Mouse (Mus musculus): ENCODE data around the gene Src. TPM values are rescaled to one million over a fixed set of nuclear protein-coding genes. Genes with fewer than 3 reads are reported as not detected.
A peak's percentile ranks its signal among the peaks of the same experiment; 100 is the strongest.

Src gene
- polyA plus RNA-seq, 1 experiment from 2014 or later, result 39.1 TPM

GRCm38 (mm10) chr2:157395371-157395770 is 22.9 kb upstream of the Src start:
- Histone ChIP-seq H3K27me3 (no peaks in the 10 kb centered on the region), H3K36me3 (peaks cover 48% of the 10 kb centered on the region), H3K4me1 (replicated peaks) (peaks cover 9% of the 10 kb centered on the region; the same call in 1 of the 2 replicates), H3K9ac (replicated peaks) (no peak overlapping the region), H3K9me3 (no peaks in the 10 kb centered on the region), H3K27ac (no peak overlapping the region), H3K4me2 (replicated peaks) (no peak overlapping the region), H3K4me3 (replicated peaks) (no peak overlapping the region)
- 77% methylated on average over 5 of the region's 5 CpGs for WGBS
- no peak for ATAC-seq

GRCm38 (mm10) chr2:157395960-157396359 is 22.3 kb upstream of the Src start:
- H3K4me1 ChIP-seq (replicated peaks), result peaks cover 9% of the 10 kb centered on the region; the same call in 1 of the 2 replicates
- H3K27me3 ChIP-seq, result no peaks in the 10 kb centered on the region
- 59% methylated on average over 13 of the region's 13 CpGs for WGBS
- no peak overlapping the region for H3K4me2 ChIP-seq (replicated peaks)
- H3K9me3 ChIP-seq, result no peaks in the 10 kb centered on the region
- peak overlapping the region; percentile 59 for H3K27ac ChIP-seq
- H3K9ac ChIP-seq (replicated peaks), result no peak overlapping the region
- H3K4me3 ChIP-seq (replicated peaks), result no peak overlapping the region
- ATAC-seq, result no peak
- peaks cover 48% of the 10 kb centered on the region for H3K36me3 ChIP-seq

GRCm38 (mm10) chr2:157397376-157397775 is 20.9 kb upstream of the Src start:
- no peak overlapping the region for H3K9ac ChIP-seq (replicated peaks)
- no peaks in the 10 kb centered on the region for H3K9me3 ChIP-seq
- peaks cover 48% of the 10 kb centered on the region for H3K36me3 ChIP-seq
- 95% methylated on average over 4 of the region's 4 CpGs for WGBS
- no peak overlapping the region for H3K27ac ChIP-seq
- no peak overlapping the region for H3K4me3 ChIP-seq (replicated peaks)
- no peak overlapping the region for H3K4me2 ChIP-seq (replicated peaks)
- H3K27me3 ChIP-seq, result no peaks in the 10 kb centered on the region
- peaks cover 9% of the 10 kb centered on the region; the same call in 1 of the 2 replicates for H3K4me1 ChIP-seq (replicated peaks)
- ATAC-seq, result 0 out of 2 replicates have a peak, but pooled peaks have one; percentile 11

GRCm38 (mm10) chr2:157398539-157398938 is 19.7 kb upstream of the Src start:
- Histone ChIP-seq H3K9me3 (no peaks in the 10 kb centered on the region), H3K36me3 (peaks cover 40% of the 10 kb centered on the region), H3K4me2 (replicated peaks) (no peak overlapping the region), H3K4me3 (replicated peaks) (no peak overlapping the region), H3K27ac (no peak overlapping the region), H3K4me1 (replicated peaks) (peaks cover 9% of the 10 kb centered on the region; the same call in 1 of the 2 replicates), H3K9ac (replicated peaks) (no peak overlapping the region), H3K27me3 (no peaks in the 10 kb centered on the region)
- 98% methylated on average over 4 of the region's 4 CpGs for WGBS
- no peak for ATAC-seq

- H3K9ac ChIP-seq (replicated peaks), result no peak overlapping the region
- no peaks in the 10 kb centered on the region for H3K9me3 ChIP-seq
- H3K4me1 ChIP-seq (replicated peaks), result peaks cover 9% of the 10 kb centered on the region; the same call in 1 of the 2 replicates
- H3K4me2 ChIP-seq (replicated peaks), result no peak overlapping the region
- H3K27me3 ChIP-seq, result no peaks in the 10 kb centered on the region
- H3K4me3 ChIP-seq (replicated peaks), result no peak overlapping the region
- peaks cover 37% of the 10 kb centered on the region for H3K36me3 ChIP-seq
- 90% methylated on average over 10 of the region's 10 CpGs for WGBS
- ATAC-seq, result no peak
- no peak overlapping the region for H3K27ac ChIP-seq
Measured at GRCm38 (mm10) chr2:157399797-157400196, 18.4 kb upstream of the Src start.

- Histone ChIP-seq H3K9ac (replicated peaks) (no peak overlapping the region), H3K27ac (no peak overlapping the region), H3K4me2 (replicated peaks) (no peak overlapping the region), H3K36me3 (peaks cover 33% of the 10 kb centered on the region), H3K4me1 (replicated peaks) (peaks cover 9% of the 10 kb centered on the region; the same call in 1 of the 2 replicates), H3K9me3 (no peaks in the 10 kb centered on the region), H3K27me3 (no peaks in the 10 kb centered on the region), H3K4me3 (replicated peaks) (no peak overlapping the region)
- 93% methylated on average over 6 of the region's 6 CpGs for WGBS
- no peak for ATAC-seq
Measured at GRCm38 (mm10) chr2:157400491-157400890, 17.8 kb upstream of the Src start.

- Histone ChIP-seq H3K9me3 (no peaks in the 10 kb centered on the region), H3K4me3 (replicated peaks) (no peak overlapping the region), H3K9ac (replicated peaks) (no peak overlapping the region), H3K4me1 (replicated peaks) (peaks cover 4% of the 10 kb centered on the region; the same call in 1 of the 2 replicates), H3K4me2 (replicated peaks) (no peak overlapping the region), H3K27me3 (no peaks in the 10 kb centered on the region), H3K27ac (no peak overlapping the region), H3K36me3 (peaks cover 26% of the 10 kb centered on the region)
- no peak for ATAC-seq
- WGBS, result 94% methylated on average over 2 of the region's 2 CpGs
Measured at GRCm38 (mm10) chr2:157401261-157401660, 17.0 kb upstream of the Src start.

GRCm38 (mm10) chr2:157407596-157407995 is 10.6 kb upstream of the Src start:
- Histone ChIP-seq H3K4me1 (replicated peaks) (peaks cover 11% of the 10 kb centered on the region), H3K4me2 (replicated peaks) (no peak overlapping the region), H3K9ac (replicated peaks) (no peak overlapping the region), H3K9me3 (no peaks in the 10 kb centered on the region), H3K36me3 (0 out of 2 replicates have a peak, but pooled peaks cover 3% of the 10 kb centered on the region), H3K4me3 (replicated peaks) (no peak overlapping the region), H3K27me3 (no peaks in the 10 kb centered on the region), H3K27ac (no peak overlapping the region)
- 92% methylated on average over 7 of the region's 7 CpGs for WGBS
- ATAC-seq, result no peak

- WGBS, result 69% methylated on average over 12 of the region's 12 CpGs
Measured at GRCm38 (mm10) chr2:157409793-157410533, 8.3 kb upstream of the Src start.

GRCm38 (mm10) chr2:157411151-157411693 is 7.0 kb upstream of the Src start:
- no peaks in the 10 kb centered on the region for H3K9me3 ChIP-seq
- H3K9ac ChIP-seq (replicated peaks), result no peak overlapping the region
- H3K4me2 ChIP-seq (replicated peaks), result no peak overlapping the region
- H3K4me1 ChIP-seq (replicated peaks), result peaks cover 11% of the 10 kb centered on the region
- H3K27ac ChIP-seq, result no peak overlapping the region
- H3K4me3 ChIP-seq (replicated peaks), result no peak overlapping the region
- H3K36me3 ChIP-seq, result 0 out of 2 replicates have a peak, but pooled peaks cover 3% of the 10 kb centered on the region
- no peaks in the 10 kb centered on the region for H3K27me3 ChIP-seq
- ATAC-seq, result no peak
- WGBS, result 91% methylated on average over 6 of the region's 6 CpGs

More at GRCm38 (mm10) chr2:157409793-157410533, 8.3 kb upstream of the Src start:
- no peak overlapping the region for H3K9ac ChIP-seq (replicated peaks)
- H3K9me3 ChIP-seq, result no peaks in the 10 kb centered on the region
- 0 out of 2 replicates have a peak, but pooled peaks have one; percentile 27 for ATAC-seq
- no peaks in the 10 kb centered on the region for H3K27me3 ChIP-seq
- H3K36me3 ChIP-seq, result 0 out of 2 replicates have a peak, but pooled peaks cover 3% of the 10 kb centered on the region
- no peak overlapping the region for H3K4me2 ChIP-seq (replicated peaks)
- peaks cover 11% of the 10 kb centered on the region for H3K4me1 ChIP-seq (replicated peaks)
- H3K27ac ChIP-seq, result no peak overlapping the region
- no peak overlapping the region for H3K4me3 ChIP-seq (replicated peaks)

GRCm38 (mm10) chr2:157412497-157412896 is 5.7 kb upstream of the Src start:
- H3K4me2 ChIP-seq (replicated peaks), result no peak overlapping the region
- H3K4me1 ChIP-seq (replicated peaks), result peaks cover 16% of the 10 kb centered on the region
- no peaks in the 10 kb centered on the region for H3K27me3 ChIP-seq
- H3K9ac ChIP-seq (replicated peaks), result no peak overlapping the region
- no peak overlapping the region for H3K4me3 ChIP-seq (replicated peaks)
- no peak for ATAC-seq
- H3K9me3 ChIP-seq, result no peaks in the 10 kb centered on the region
- H3K27ac ChIP-seq, result no peak overlapping the region
- WGBS, result 89% methylated on average over 7 of the region's 7 CpGs
- no peaks in the 10 kb centered on the region for H3K36me3 ChIP-seq

GRCm38 (mm10) chr2:157417229-157417628 is 1.0 kb upstream of the Src start:
- H3K4me2 ChIP-seq (replicated peaks), result no peak overlapping the region
- WGBS, result 74% methylated on average over 6 of the region's 6 CpGs
- H3K36me3 ChIP-seq, result no peaks in the 10 kb centered on the region
- no peak overlapping the region for H3K4me3 ChIP-seq (replicated peaks)
- H3K9me3 ChIP-seq, result no peaks in the 10 kb centered on the region
- H3K4me1 ChIP-seq (replicated peaks), result peaks cover 15% of the 10 kb centered on the region
- H3K9ac ChIP-seq (replicated peaks), result no peak overlapping the region
- no peaks in the 10 kb centered on the region for H3K27me3 ChIP-seq
- ATAC-seq, result no peak
- no peak overlapping the region for H3K27ac ChIP-seq

Data from midbrain, embryonic 13.5 days (tissue).